Mouse (Mus musculus) NIH3T3 (cell line): ENCODE measurements around the gene Plppr2.

Experiments used
- DNase-seq: peaks from one replicate; pipeline ENCODE4 v3.0.0-alpha.2; 2012; ENCODE audit warnings: low read depth

Plppr2 gene

GRCm38 (mm10) chr9:21932445-21933137 is 4.2 kb upstream of the Plppr2 start:
- DNase-seq = no peak

- no peak for DNase-seq
Measured at GRCm38 (mm10) chr9:21934021-21934420, 2.8 kb upstream of the Plppr2 start.

GRCm38 (mm10) chr9:21935466-21936131 is 1.2 kb upstream of the Plppr2 start:
- DNase-seq = no peak

- DNase-seq = no peak
Measured at GRCm38 (mm10) chr9:21937711-21938175, 910 bp downstream of the Plppr2 start.

GRCm38 (mm10) chr9:21938234-21938855 is 1.5 kb downstream of the Plppr2 start:
- no peak for DNase-seq

GRCm38 (mm10) chr9:21943046-21943445 is 6.2 kb downstream of the Plppr2 start:
- no peak for DNase-seq

- no peak for DNase-seq
Measured at GRCm38 (mm10) chr9:21943638-21944037, 6.8 kb downstream of the Plppr2 start.

- no peak for DNase-seq
Measured at GRCm38 (mm10) chr9:21944267-21944666, 7.4 kb downstream of the Plppr2 start.

- no peak for DNase-seq
Measured at GRCm38 (mm10) chr9:21947540-21948130, 10.8 kb downstream of the Plppr2 start.

GRCm38 (mm10) chr9:21948146-21948545 is 11.3 kb downstream of the Plppr2 start:
- DNase-seq = no peak

- no peak for DNase-seq
Measured at GRCm38 (mm10) chr9:21948790-21949189, 12.0 kb downstream of the Plppr2 start.

GRCm38 (mm10) chr9:21950322-21950721 is 13.5 kb downstream of the Plppr2 start:
- DNase-seq = peak; percentile 79

- DNase-seq = no peak
Measured at GRCm38 (mm10) chr9:21951977-21952376, 15.1 kb downstream of the Plppr2 start.

GRCm38 (mm10) chr9:21953600-21953999 is 16.8 kb downstream of the Plppr2 start:
- no peak for DNase-seq

- DNase-seq = no peak
Measured at GRCm38 (mm10) chr9:21954635-21955034, 17.8 kb downstream of the Plppr2 start.

- DNase-seq = no peak
Measured at GRCm38 (mm10) chr9:21955225-21955569, 18.4 kb downstream of the Plppr2 start.

- peak; percentile 96 for DNase-seq
Measured at GRCm38 (mm10) chr9:21955570-21956281, 18.9 kb downstream of the Plppr2 start, which contains the start of gene Swsap1. Gene Swsap1, plus strand, starts transcription at chr9:21955755.

GRCm38 (mm10) chr9:21958372-21958771 is 21.5 kb downstream of the Plppr2 start:
- DNase-seq = no peak

GRCm38 (mm10) chr9:21959244-21959643 is 22.4 kb downstream of the Plppr2 start:
- no peak for DNase-seq

GRCm38 (mm10) chr9:21960135-21960534 is 23.3 kb downstream of the Plppr2 start:
- no peak for DNase-seq

- no peak for DNase-seq
Measured at GRCm38 (mm10) chr9:21960558-21961208, 23.9 kb downstream of the Plppr2 start.
